Mouse (Mus musculus): ENCODE data around the gene Tmem18.
A peak's percentile ranks its signal among the peaks of the same experiment; 100 is the strongest.

The Tmem18 gene

GRCm38 (mm10) chr12:30584356-30584740 lies at the start of gene Tmem18:
Tmem18 (plus strand) TSS chr12:30584426.
- peak; percentile 74 to 79 for DNase-seq

GRCm38 (mm10) chr12:30557349-30557748 lies 26.9 kb upstream of the Tmem18 start:
- DNase-seq: no peak

- DNase-seq: no peak
Measured at GRCm38 (mm10) chr12:30561411-30561810, 22.8 kb upstream of the Tmem18 start.

GRCm38 (mm10) chr12:30572075-30572474 lies 12.2 kb upstream of the Tmem18 start:
- DNase-seq: no peak

GRCm38 (mm10) chr12:30575952-30576351 lies 8.3 kb upstream of the Tmem18 start:
- DNase-seq: no peak

GRCm38 (mm10) chr12:30578019-30578418 lies 6.2 kb upstream of the Tmem18 start:
- peak in 1 of 2 experiments; percentile 22 for DNase-seq

- no peak for DNase-seq
Measured at GRCm38 (mm10) chr12:30581277-30581676, 2.9 kb upstream of the Tmem18 start.

GRCm38 (mm10) chr12:30583586-30584355 lies 455 bp upstream of the Tmem18 start:
- no peak for DNase-seq

GRCm38 (mm10) chr12:30584863-30585262 lies 637 bp downstream of the Tmem18 start:
- DNase-seq: no peak

- DNase-seq: no peak
Measured at GRCm38 (mm10) chr12:30591832-30592231, 7.6 kb downstream of the Tmem18 start.

GRCm38 (mm10) chr12:30596818-30597407 lies 12.7 kb downstream of the Tmem18 start:
- peak; percentile 18 to 29 for DNase-seq

- DNase-seq: no peak
Measured at GRCm38 (mm10) chr12:30598955-30599354, 14.7 kb downstream of the Tmem18 start.

GRCm38 (mm10) chr12:30599474-30599873 lies 15.2 kb downstream of the Tmem18 start:
- DNase-seq: no peak

GRCm38 (mm10) chr12:30599997-30600396 lies 15.8 kb downstream of the Tmem18 start:
- no peak for DNase-seq

GRCm38 (mm10) chr12:30604012-30604411 lies 19.8 kb downstream of the Tmem18 start:
- DNase-seq: no peak

GRCm38 (mm10) chr12:30604876-30605275 lies 20.6 kb downstream of the Tmem18 start:
- DNase-seq: no peak

- no peak for DNase-seq
Measured at GRCm38 (mm10) chr12:30605941-30606340, 21.7 kb downstream of the Tmem18 start.

- DNase-seq: no peak
Measured at GRCm38 (mm10) chr12:30606743-30607142, 22.5 kb downstream of the Tmem18 start.

GRCm38 (mm10) chr12:30618425-30618824 lies 34.2 kb downstream of the Tmem18 start:
- DNase-seq: no peak

GRCm38 (mm10) chr12:30628466-30628865 lies 44.2 kb downstream of the Tmem18 start:
- DNase-seq: no peak

- DNase-seq: no peak
Measured at GRCm38 (mm10) chr12:30634534-30634933, 50.3 kb downstream of the Tmem18 start.
